Mouse (Mus musculus) liver (tissue): ENCODE data around the gene Tacc2.
"Not testable (repeated sequence)": the region's sequence is repeated elsewhere in the genome, so short reads cannot be mapped to it uniquely, and the experiment has no call there.

Experiments used
- DNase-seq: peaks from one replicate; pipeline ENCODE4 v3.0.0-alpha.2; 2020; ENCODE audit warnings: mixed read lengths

The Tacc2 gene

DNA sequence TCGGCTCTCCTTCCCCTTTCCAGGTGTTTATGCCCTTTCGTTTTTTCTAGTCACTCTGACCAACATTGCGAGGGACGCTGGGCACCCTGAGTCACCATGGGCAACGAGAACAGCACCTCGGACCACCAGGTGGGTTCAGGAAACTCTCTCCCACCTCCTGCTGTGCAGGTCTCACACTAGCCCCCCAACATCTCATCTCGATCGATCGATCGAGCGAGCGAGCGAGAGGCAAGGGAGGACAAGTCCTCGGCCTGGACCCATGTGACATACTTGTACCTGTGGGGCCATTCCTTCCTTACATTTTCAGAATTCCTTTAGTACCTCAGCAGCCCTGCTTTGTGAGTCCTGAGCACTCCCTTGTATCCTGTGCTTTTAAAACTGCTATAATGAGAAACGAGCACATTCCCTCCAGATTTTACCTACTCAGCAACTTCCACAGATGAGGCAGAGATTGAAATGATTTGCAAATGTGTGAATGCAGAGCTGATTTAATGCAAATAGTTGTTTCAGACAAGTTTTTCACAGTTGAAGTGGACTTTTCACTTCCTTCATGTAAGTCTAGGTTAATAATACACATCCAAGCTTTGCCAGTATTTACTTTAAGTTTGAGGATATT lies at the start of gene Tacc2:
Gene Tacc2, plus strand, starts transcription at position 51 of the 616 bp plus-strand sequence.
- no peak for DNase-seq

DNA sequence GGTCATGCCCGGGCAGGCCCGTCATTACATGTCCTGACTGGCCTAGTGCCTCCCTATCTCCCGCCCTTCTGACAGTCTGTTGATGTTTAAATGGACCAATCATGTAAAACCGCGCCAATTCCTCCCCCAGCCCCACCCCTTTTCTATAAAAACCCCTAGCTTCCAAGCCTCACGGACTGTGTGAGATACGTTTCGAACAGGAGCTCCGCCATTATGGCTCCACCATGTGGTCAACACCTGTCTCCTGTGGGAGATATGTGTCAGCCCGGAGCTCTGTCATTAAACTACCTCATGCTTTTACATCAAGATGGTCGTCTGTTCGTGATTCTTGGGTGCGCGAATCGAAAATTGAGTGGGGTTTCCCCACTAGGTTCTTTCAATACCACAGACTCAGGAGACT lies 46.1 kb upstream of the Tacc2 start:
- not testable (repeated sequence) for DNase-seq

DNA sequence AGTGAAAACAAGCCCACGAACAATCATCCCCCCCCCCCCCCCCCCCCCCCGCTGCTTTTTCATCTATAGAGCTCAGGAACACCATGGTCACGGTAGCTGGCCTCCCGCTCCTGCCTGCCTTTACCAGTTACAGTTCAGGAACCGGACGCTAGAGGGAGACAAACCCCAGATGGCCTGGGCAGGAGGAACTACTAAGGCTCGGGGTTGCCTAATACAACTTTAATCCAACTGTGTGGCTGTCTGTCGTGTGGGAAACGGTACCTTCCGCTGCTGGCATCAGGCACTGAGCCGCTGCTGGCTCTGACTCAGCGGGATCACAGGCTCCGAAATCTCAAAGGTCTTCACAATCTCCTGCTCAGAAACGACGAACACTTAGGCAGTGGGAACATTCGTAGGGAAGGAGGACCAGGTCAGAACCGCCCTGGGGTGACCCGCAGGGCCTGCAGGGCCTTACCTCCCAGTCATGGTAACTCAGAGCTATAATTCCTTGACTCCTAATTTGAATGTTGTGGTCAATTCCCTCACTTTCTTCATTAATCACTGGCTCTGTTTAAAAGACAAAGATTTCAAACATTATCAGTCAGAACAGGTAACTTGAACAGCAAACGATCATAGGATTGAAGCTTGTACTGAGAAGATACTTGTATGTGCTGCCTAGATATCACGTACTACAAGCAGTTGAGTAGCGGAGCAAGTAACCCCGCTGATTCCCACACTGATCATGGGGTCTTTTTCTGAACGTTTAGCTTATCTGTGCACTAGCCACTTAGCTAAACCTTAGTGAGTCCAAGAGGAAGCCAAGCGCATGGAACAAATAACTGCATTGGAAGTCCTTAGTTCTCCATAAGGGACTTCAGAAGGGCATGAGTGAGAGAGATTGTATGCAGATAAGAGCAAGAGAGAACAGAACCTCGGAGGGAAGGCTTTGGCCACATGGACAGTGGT lies 43.6 kb upstream of the Tacc2 start:
- DNase-seq: peak; percentile 84

DNA sequence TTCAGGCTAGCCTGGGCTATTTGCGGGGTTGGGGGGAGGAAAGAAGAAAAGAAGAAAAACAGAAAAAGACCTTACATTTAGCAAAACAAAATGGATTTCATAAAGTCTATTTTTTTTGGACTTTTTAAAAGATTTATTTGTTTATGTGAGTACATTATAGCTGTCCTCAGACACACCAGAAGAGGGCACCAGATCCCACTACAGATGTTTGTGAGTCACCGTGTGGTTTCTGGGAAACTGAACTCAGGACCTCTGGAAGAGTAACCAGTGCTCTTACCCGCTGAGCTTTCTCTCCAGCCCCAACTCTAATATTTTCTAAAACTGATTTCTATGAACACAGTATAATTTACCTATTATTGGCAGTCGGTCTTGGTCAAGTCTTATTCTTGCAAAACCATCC lies 42.1 kb upstream of the Tacc2 start:
- DNase-seq: no peak

DNA sequence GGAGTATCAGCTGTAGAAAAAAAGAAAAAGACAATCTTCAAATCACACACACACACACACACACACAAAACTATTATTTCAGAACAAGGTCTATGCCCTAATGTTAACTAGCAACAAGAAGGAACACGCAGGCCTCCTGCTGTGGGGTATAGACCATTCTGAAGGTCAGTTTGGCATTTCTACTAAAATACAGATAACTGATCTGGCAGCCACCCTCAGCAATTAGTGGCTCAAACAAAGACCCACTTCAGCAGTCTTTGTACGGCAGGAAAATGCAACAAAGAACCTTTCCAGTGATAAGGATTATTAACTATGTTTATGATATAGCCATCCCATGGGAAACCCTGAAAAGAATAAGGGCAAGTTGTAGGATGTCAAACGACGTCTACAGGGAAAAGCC lies 40.2 kb upstream of the Tacc2 start:
- DNase-seq: no peak

DNA sequence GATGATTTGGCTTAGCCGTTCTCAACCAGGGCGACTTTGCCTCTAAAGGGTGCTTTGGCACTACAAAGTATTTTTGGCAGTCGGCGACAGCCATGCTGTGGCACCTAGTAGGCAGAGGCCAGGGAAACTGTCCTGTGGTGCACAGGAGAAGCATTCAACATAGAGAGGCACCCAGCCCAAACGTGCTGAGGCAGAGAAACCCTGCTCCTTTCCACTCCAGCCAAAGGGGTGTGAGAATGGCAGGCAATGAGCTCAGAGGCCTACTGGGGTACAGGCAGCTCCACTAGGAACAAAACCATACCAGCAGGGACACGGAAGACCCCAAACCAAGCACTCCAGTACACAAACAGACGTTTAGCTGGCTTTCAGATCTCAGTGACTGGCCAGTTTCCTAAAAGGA lies 37.1 kb upstream of the Tacc2 start:
- no peak for DNase-seq

DNA sequence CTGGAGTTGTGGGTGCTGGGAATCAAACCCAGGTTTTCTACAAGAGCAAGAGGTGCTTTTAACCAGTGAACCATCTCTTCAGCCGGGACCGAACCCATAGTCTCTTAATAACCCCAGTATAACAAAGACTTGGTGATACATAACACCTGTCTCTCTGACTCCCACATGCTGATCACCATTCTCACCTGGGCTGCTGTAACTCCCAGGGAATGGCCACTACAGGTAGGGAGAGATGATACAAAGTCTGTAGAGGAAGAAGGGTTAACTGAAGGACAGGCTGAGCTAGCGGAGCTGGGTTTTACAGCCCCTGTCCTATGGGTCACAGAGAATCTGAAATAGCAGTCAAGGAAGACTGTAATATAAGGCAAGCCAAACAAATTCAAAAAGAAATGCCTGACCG lies 34.1 kb upstream of the Tacc2 start:
- no peak for DNase-seq

DNA sequence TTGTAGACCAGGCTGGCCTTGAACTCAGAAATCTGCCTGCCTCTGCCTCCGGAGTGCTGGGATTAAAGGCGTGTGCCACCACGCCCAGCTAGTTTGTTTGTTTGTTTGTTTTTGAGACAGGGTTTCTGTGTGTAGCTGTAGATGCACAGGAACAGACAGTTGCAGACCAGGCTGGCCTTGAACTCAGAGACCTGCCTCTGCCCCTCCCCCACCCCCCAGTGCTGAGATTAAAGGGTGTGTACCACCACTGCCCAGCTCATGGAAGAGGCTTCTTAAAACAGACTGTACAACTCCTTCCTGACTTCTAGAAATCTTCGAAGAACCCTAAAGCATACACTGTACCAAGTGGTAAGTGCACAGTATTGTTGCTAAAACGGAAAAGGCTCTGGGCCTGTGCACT lies 31.8 kb upstream of the Tacc2 start:
- peak; percentile 28 for DNase-seq

DNA sequence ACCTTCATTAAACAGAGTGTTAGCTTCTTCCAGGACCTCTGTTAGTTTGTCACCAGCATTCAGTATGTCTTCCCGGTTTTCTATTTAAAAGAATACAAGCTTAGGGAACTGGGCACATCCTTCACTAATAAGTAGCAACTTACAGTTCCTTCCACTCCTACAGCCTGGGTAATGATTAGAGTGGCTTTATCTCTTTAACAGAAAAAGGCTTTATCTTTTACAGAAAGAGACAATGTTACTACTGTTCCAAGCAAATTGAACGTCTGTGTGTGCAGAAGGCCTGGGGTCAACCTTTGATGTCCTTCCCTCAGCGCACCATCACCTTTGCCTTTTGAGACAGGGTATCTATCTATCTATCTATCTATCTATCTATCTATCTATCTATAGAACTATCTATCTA lies 31.3 kb upstream of the Tacc2 start:
- no peak for DNase-seq

DNA sequence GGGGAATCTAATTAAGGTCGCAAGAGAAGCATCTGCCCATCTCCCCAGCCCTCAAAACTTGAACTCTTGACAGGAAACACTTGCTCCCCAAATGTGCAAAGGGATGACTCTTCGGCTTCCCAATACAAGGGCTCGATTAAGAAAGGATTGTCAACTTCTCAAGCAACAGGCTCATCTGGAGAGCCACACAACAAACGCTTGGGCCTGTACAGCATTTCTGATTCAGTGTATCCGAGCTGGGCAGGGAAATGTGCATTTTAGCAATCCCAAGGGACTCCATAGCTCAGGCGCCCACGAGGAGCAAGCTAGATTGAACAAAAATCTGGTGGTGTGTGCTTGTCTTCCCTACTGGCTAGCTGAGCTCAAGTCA lies 30.8 kb upstream of the Tacc2 start:
- DNase-seq: no peak

DNA sequence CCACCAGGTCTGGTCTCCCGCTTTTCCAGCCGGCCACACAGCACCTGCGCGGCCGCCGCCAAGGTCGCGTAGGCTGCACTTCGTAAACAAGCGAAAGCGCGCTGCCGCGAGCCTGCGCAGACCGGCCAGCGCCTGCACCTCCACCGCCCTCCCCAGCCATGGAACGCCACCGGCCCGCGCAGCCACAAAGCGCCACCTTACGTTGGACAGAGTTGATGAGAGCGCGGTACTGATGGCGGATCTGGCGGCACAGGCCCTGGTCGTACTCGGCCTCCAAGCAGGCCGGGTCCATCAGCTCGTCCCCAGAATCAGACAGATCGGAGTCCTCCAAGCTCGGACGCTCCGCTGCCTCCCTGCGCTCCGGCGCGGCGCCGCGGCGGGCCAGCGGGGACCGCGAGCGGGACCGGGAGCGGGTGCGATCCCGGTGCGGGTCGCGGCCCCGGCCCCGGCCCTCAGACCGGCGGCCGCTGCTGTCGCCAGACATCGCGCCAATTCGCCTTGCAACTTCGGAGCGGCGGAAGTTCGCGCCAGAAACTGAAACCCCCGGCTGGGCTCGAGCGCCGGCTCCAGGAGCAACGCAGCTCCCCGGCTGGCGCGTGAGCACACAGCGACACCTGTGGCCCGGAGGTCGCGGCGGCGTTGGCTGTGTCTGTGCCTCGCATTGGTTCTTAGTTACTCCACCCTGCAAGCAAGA lies 30.3 kb upstream of the Tacc2 start:
- peak; percentile 93 for DNase-seq

DNA sequence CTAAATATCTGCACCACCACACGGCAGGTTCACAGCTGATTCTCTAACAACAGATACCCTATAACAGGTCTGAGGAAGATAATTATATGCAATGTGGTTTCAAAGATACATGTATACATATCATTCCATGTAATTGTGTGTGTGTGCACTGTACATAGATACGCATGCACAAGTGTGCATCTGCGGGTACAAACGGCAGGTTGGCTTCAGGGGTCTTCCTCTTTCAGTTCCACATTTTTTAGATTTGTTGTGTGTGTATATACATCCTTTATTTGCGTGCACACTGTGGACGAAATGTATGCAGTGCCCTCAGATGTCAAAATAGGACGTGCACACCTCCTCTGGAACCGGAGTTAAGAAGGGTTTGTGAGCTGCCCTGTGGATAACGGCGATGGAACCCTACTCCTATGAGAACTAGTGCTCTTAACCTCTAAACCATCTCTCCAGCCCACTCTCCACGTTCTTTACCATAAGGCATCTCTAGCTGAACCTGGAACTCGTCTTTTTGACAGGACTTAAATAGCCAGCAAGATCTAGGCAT lies 29.5 kb upstream of the Tacc2 start:
- DNase-seq: no peak

DNA sequence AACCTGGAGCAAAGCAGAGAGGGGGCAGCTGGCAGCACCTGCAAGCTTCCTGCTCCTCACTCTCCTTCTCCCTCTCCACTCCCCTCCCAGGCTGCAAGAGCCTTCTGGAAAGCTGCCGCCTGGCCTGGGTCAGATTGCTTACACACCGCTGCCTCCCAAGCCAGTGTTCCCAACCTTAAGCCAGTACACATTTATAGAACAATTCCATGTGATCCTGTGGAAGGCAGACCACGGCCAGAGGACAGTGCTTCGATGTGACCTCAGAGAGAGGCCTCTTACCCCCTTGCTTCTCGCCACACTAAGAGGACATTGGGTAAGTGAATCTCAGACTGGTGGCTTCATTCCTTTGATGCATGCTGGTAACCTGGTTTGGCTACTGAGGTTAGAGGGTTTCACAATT lies 24.5 kb upstream of the Tacc2 start:
- no peak for DNase-seq

DNA sequence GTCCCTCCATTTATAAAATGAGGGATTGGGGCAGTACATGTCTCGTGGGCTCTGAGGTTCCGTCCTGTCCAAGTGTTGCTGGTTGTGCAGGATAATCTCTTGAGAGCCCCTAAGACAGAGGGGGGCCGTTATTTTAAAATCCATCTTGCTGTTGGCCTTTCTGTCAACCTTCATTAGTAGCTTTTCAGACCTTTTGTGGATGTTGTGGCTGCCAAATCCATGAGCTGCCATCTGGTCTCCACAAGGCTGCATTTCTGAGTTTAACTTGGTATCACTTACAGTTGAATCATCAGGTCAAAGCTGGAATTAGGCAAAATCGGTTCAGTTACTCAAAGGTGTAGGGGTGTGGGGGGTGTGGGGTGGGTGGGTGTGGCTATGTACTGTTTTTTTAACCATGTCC lies 23.9 kb upstream of the Tacc2 start:
- DNase-seq: no peak

DNA sequence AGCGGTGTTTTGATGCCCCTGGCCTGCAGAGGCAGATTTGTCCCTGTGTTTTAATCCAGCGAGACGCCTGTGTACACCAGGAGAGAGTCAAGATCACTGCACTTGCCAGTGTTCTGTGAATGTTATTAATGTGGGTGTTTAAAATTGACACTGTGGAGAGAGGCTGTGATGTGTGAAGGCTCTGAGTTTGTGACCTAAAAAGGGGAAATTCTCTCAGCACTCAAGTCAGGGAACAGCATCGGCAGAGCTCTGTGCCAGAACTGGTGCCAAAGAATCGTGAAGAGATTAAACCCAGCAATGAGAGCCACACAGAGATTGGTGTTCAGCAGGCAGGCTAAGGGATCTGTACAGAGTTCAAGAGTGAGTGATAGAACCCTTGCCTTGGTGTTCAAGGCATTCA lies 21.6 kb upstream of the Tacc2 start:
- DNase-seq: no peak

DNA sequence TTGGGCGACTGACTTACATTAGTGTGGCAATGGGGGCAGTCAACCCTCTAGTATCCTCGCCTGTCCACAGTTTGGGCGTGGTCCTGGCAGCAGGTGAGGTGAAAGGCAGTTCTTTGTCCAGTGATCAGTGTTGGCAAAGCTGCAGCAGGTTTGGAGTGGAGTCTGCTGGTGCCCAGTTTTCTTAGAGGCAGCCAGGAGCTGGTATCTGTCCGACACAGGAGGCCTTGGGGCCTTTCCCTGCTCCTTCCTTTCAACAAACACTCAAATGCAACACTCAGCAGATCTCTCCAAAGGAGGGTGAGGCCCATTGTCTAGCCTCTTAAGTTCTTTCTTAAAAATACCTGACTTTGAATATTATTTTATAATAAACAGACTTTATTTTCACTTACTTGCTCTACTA lies 18.6 kb upstream of the Tacc2 start:
- no peak for DNase-seq

DNA sequence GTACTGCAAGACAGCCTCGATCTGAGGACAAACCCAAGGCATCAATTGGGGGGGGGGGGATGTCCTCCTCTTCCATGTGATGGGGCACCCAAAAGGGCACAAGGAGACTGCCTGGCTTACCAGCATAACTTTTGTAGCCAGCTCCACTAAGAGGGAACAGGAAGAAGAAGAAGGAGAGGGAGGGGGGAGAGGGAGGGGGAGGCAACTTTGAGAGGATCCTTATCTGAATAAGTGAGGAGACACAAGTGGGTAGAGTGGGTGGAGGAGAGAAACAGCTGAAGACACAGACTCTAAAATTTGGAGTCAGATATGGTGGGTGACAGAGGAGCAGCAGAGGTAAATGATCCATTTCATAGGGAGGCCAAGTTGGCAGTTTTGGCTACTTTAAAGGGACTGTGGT lies 16.3 kb upstream of the Tacc2 start:
- DNase-seq: no peak

DNA sequence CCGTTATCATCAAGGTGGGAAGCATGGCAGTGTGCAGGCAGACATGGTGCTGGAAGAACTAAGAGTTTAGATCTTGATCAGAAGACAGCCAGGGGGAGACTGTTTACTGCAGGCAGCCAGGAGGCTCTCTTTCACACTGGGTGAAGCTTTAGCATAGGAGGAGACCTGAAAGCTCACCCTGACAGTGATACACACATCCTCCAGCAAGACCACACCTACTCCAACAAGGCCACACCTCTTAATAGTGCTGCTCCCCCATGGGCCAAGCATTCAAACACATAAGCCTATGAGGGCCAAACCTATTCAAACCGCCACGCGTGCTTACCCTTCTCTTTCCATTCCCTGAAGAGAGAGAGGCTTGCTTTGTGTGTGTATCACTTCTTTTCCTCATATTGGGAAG lies 14.0 kb upstream of the Tacc2 start:
- DNase-seq: no peak

DNA sequence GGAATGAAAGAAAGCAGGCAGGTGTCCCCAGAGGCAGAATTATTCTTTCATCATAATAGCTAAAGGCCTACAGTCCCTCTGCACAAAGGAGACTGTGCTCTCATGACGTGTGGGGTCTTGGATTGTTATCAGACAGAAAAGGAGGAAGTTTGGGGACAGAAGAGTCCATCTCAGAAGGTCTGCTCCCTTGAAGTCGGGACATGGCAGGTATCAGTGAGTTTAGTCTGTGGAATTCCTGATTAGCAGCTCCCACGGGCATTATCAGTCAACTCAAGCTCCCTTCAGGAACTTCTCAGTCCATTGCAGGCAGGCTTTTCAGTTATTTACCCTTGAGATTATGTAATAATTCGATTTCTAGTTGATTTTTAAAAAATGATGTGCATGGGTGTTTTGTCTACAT lies 13.4 kb upstream of the Tacc2 start:
- no peak for DNase-seq

DNA sequence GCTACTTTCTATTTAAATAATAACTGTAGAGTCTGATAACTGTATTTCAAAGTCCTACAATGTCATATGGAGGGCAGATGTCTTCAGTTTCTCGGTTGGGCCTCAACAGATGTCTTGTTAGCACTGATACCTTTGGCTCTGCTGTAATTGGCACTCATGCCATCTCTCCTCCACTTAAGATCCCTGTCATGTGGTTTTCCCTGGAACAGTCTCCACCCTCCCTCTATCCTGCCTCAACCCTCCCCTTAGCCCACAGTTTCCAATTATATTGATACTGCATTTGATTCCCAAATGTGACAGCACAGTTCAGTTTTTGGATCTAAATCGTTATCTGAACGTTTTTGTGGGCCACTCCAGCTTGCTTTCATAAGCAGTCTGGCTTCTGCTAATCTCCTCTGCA lies 12.6 kb upstream of the Tacc2 start:
- DNase-seq: no peak

DNA sequence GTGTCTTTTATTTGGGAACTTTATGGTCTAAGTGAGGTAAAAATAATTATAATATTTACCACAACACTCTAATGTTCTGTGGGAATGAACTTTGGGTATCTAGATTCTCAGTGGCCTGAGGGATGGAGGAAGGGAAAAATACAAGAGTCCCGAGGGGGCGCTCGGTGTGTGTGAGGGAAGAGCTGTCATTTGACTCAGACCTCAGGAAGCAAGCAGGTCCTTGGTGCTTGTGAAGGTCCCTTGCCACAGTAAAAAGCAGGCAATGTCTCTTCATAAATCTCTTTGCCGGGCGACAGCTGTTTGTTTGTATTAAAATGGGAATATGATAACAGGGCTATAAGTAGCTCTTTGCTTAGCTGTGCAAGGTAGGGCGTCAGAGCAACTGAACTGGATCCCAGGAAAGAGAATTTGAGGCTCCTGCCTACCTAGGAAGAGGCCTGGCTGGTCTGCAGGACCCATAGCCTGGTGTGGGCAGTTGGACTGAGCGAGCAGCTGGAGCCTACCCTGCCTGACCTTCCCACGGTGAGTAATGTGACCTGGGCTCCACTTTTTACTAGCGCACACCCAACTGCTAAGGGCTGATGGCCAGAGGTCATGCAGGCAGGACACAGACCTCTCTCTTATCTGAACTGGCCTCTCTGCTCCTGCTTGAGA lies 8.3 kb upstream of the Tacc2 start:
- peak; percentile 19 for DNase-seq

DNA sequence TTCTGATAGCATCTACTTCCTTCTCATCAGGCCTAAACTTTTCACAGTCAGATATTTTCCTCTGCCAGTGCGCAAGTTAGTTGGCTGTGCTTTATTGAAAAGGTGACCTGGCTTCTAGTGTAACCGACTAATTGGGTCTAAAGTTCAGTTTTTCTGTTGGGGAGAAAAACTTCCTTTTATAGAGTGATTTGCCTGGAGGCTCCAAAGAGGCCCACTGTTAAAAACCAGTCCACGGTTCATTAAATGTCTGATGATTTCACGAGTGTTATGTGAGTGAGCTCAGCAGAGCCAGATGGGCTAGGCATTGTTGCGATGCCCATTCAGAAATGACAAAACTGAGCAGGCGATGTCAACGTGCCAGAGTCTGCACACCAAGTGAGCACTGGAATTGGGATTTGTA lies 6.8 kb upstream of the Tacc2 start:
- DNase-seq: no peak

DNA sequence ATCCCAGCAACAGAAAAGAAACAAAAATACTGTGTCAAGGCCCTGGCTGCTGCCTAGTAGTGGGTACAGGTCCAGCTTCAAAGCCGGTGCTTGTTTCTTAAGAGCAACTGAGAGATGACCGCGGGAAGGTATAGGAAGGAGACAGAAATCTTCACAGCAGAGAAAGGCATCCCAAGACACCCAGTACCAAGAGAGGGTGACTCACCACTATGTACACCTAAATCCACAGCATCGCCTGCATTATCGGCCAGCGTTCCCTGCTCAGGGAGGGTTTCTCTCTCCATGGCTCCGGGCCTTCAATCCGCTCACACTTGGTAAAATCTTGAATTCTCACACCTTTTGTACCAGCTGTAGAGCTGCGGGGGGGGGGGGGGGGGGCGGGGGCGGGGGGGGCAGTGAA lies 4.4 kb upstream of the Tacc2 start, which contains the start of gene Nsmce4a:
Gene Nsmce4a, minus strand, starts transcription at position 298 of the 400 bp plus-strand sequence.
- DNase-seq: no peak
